Mouse (Mus musculus) yolk sac, embryonic 10.5 days (tissue): ENCODE measurements around the gene Wnt3a.
A peak's percentile ranks its signal among the peaks of the same experiment; 100 is the strongest.
"Not testable (repeated sequence)": the region's sequence is repeated elsewhere in the genome, so short reads cannot be mapped to it uniquely, and the experiment has no call there.

Experiments used
- DNase-seq: peaks from one replicate; pipeline ENCODE4 v3.0.0-alpha.2; 2017; ENCODE audit warnings: low spot score

Gene Wnt3a

DNA sequence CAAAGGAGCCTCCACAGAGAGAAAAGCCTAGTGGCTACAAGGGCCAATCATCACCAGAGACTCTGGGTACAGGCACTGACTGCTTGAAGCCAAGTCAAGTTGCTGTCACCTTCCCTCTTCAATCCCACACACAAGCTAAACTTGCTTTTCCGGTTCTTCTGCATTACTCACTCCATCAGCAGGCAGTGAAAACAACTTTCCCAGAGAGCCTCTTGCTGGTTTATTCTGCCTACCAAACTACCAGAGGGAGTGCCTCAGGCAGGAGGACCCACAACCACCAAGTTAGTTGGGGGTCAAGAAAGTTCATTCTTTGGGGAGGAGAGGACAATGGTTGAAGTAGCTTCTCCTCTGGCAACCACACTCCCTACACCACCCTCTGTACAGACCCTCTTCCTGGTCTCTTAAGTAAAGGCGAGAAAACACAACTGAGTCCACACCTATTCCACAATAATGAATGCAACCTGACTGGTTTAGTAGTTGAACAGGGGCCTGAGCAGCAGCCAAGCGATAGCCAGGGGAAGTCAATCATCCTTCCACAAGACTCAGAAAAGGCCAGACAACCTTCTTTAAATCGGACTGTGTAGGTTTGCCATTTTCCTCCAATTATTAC, 72.1 kb downstream of the Wnt3a start:
- no peak for DNase-seq

DNA sequence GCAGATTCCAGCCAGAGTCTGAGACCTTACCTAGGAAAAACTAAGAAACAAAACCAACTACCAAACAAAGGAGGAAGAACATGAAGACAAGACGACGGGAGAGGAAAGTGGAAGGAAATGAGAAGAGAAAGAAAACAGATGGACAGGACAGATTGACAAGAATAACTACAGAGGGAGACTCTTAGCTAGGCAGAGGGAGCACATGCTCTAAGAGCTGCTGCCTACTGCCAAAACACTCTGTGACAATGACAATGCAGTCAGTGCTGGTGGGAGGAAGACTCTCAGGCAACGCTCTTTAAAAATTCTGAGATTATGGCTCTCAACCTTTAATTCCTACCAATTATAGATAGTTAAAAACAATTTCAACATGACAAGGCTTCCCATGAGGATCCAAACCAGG, 73.6 kb downstream of the Wnt3a start:
- DNase-seq: no peak

DNA sequence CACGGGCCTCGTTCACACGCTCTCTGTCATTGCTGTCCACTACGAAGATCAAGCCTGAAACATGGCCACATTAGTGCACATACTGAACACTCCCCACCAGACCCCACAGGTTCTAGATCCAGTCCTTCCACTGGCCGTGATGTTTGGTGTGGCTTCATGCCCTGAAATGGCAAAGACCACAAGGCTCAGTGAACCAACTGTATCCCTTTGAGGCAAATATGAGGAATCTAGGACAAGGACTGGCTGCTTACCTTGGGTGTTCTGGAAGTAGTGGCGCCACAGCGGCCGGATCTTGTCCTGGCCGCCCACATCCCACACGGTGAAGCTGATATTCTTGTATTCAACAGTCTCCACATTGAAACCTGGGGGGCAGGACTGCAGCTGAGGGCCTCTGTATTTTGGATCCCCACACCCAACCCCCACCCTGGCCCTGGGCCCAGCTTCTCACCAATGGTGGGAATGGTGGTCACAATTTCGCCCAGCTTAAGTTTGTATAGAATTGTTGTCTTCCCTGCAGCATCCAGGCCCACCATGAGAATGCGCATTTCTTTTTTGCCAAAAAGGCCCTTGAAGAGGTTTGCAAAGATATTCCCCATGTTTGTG, 77.6 kb downstream of the Wnt3a start:
- no peak for DNase-seq

DNA sequence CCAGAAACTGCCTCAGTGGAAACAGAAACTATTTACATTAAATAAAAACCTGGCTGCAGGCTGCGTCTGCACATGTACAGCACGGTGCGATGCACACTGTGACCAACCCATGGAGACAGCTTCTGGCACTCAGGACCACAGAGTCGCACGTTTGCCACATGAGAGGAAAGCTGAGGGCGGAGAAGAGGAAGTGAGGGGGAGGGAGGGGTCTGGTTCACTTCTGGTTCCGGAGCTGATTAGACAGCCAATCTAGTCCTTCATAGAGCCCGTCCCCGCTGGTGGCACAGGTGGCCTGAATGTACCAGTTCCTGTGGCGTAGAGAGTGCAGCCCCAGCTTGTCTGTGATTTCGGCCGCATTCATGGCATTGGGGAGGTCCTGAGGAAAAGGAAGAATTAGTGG, 78.2 kb downstream of the Wnt3a start:
- not testable (repeated sequence) for DNase-seq

DNA sequence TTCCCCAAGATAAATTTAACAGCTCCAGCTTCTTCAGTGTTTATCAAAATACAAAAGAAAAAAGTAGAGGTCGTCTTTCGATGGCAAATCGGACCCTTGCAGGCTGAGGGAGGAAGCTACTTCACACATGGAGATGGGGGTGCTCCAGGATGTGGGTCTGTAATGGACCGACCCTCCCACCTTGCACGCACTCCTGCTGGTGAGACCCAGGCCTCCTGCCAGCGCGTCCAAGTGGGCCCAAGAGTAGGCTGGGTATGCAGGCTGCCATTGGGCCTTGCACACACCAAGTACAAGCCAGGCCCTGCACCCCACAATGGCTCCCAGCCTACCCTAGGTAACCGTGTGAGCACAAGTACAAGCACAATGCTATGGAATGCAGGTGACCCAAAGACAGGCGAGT, 79.0 kb downstream of the Wnt3a start:
- DNase-seq: not testable (repeated sequence)

DNA sequence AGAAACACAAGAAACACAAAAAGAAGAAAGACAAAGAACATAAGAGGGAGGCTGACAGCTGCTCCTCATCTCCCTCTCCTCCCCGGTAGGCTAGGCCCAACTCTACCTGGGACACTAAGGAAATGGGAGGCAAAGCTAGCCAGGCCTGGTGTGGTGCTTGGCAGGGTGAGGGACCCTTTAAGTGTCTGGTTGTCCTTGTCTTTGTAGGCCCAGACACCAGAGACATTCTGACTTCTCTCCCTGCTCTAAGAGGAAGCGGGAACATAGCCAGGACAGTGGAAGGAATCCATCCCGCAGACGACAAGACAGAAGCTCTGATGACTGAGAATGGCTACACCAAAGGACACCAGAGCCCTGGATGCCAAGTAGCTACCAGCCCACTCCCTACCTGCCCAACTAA, 80.5 kb downstream of the Wnt3a start:
- no peak for DNase-seq

DNA sequence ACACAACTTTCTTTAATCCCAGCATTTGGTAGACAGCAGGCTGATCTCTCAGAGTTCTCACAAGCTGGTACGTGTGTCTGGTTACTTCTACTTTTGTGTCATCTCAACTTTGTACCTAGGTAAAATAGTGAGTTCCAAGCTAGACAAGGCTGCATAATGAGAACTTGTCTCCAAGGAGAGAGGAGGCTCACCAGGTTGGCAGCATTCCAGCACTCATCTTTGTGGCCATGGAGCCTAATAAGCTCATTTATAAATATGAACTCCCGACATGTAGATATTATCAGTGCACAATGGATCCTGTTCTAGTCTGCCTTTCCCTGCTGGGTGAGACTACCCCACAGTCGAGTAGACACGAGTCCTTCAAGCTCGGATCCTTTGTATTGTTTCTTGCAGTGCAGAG, 81.0 kb downstream of the Wnt3a start:
- DNase-seq: no peak

DNA sequence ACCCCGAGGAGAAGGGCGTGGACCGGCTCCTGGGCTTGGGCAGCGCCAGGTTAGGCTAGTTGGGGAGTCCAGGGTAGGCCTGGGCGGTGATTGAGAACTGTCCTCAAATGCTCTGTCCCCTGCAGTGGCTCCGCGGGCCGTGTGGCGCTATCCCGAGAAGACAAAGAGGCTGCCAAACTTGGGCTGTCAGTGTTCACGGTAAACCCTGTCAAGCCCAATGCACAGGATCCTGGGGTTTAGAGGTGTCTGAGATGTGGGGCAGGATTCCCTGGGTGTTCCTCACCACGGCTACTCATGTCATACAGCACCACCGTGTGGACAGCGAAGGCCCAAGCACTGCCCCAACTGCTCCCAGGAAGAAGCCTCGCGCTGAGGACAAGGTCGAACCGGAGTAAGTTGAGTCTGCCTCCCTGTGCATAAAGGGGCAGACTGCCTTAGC, 81.5 kb downstream of the Wnt3a start:
- DNase-seq: peak; percentile 82

DNA sequence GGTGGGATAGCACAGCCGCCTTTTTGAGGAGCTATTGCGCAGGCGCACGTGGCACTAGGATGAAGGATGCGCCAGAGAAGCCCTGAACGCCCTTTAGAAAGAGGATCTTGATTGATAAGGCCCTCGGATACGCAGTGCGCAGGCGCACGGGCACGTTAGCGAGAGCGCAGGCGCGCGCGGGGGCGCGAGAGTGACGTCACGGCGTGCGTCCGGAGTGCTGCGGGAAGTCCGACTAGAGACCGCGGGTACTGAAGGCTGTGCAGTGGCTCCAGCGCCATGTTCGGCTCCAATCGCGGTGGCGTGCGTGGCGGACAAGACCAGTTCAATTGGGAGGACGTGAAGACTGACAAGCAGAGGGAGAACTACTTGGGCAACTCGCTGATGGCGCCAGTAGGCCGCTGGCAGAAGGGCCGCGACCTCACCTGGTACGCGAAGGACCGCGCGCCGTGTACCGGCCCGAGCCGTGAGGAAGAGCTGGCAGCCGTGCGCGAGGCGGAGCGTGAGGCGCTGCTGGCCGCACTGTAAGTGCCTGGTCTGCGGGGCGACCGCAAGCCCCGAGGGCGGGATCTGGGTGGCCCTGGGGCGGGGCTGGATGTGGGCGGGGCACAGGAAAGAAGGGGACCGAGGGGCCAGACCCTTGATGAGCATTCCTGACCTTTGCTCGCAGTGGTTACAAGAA, 82.3 kb downstream of the Wnt3a start, which contains the start of gene 2310033P09Rik:
Gene 2310033P09Rik, plus strand, starts transcription at position 169 of the 679 bp plus-strand sequence.
- DNase-seq: peak; percentile 93

DNA sequence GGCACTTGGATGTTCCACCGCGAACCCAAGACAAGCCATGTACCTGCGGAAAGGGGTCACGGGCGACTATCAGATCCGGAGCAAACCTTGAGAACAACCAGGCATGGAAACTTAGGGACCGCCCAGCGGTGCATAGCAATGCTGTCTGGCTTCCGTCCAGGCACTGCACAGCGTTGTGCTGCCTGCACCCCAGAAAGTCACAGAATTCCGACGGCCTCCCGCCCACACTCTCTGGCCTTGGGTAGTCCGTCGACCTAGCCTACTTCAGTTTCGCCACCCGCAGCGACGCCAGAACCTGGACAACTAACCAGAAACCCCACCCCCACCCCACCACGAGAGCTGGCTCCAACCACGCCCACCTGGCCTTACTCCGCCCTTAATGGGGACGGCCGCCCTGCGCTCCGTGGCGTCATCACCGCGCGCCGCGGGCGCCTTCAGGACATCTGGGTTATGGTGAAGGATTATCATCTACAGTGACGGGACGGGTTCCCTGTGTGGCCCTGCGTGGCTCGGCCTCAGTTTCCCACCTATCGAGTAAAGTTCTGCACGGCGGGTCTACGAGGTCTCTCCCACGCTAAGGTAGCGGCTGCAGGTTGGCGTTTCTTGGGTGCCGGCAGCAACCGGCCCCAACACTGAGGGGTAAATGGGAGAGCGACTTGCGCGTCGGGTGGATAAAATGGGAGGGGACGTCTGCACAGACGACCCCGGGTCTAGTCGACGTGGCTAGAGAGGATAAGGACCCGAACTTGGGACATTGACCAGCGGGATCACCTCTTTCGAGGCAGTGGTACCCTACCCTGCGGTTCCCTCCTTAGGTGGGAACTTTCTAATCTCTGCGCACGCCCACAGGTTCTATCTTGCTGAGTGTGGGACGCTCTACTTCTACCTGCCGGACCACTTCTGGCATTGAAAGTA, 88.2 kb downstream of the Wnt3a start, which contains the start of gene Mrpl55:
Gene Mrpl55, plus strand, starts transcription at position 406 of the 915 bp plus-strand sequence.
- peak; percentile 93 for DNase-seq

DNA sequence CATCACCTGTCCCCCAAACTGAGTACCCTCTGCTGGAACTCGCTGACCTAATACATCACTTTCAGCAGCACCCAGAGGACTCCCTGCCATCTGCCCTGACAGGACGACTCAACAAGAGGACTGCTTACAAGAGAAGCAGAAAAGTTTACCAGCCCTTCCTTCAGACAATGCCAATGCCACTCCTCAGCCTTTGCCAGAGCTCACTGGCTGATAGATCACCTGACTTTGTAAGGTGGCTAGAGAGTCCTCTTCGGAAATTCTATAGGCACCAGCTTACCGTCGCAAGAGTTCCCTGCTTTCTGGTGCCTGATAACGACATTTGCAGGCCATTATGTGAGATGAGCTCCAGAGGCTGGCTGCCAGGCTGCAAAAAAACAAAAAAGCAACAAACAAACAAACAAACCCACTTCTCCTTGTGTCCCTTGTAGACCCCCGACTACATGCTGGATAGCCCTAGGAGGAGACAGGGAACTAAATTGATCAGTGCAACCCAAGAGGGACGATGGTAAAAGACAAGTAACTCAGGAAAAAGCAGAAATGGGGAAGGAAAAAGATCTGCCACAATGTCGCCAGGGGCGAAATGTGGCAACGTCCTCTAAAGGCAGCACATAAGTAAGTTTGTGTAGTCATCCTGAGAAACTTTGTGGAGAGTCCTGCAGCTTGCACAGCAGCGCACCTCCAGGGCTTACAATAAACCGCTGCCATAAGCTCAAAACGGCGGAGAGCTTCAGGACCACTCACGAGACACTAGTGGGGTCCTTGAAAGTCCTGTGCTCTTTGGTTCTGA, 89.1 kb downstream of the Wnt3a start:
- DNase-seq: no peak
